Comparison of ENCODE assay signal across 9 mouse cellular contexts in genomic region chr3:138642026-138642425, GRCm38 (mm10).
DNase-seq lines count a peak whose midpoint lies in the region; ATAC-seq and TF ChIP-seq lines count a peak whose summit lies in the region.
"Had no signal": no experiment of that assay in that cellular context is flagged by ENCODE, and none has a peak within 500 bp of the region (broad histone marks: within the 10 kb centered on the region; RNA-seq: fewer than 3 reads in every experiment).

No protein-coding gene starts in this region.

- H3K9me3 ChIP-seq in kidney, embryonic 14.5 days (ENCODE audit: control insufficient read depth, low read length): no peaks in the 10 kb centered on the region
- H3K9me3 ChIP-seq in kidney, postnatal 0 days (replicated peaks; ENCODE audit: low read length): no peaks in the 10 kb centered on the region
- H3K9me3 ChIP-seq: liver, embryonic 13.5 days had no signal

- no peak for ATAC-seq in kidney, embryonic 14.5 days (ENCODE audit: low FRiP score, low TSS enrichment)
- ATAC-seq in activated CD4-positive, CD25-positive, alpha-beta regulatory T cell, adult 4 months: peak; percentile 43
- ATAC-seq in kidney, postnatal 0 days (replicated peaks; ENCODE audit: low FRiP score, low read depth): no peak

- H3K4me3 ChIP-seq in kidney, embryonic 14.5 days (ENCODE audit: low read length): no peak overlapping the region
- no peak overlapping the region for H3K4me3 ChIP-seq in kidney, postnatal 0 days (replicated peaks; ENCODE audit: low read depth, low read length)
- H3K4me3 ChIP-seq: liver, embryonic 13.5 days had no signal

- H3K36me3 ChIP-seq in kidney, embryonic 14.5 days (ENCODE audit: control insufficient read depth, insufficient read depth, low read length): no peaks in the 10 kb centered on the region
- H3K36me3 ChIP-seq in kidney, postnatal 0 days (ENCODE audit: insufficient read depth, low read length): no peaks in the 10 kb centered on the region
- H3K36me3 ChIP-seq: liver, embryonic 13.5 days had no signal

- DNase-seq in kidney, adult 11 months: peak; percentile 9
- peak; percentile 7 to 40 for DNase-seq in CD8-positive naive resting alpha-beta T cell, adult 2 months (ENCODE audit: low read depth in 2 of 2, low spot score in 2 of 2)
- no peak for DNase-seq in kidney, postnatal 0 days (ENCODE audit: low spot score)
- DNase-seq in testis, postnatal 10 days (ENCODE audit: low spot score): peak; percentile 63
- no peak for DNase-seq in gastrocnemius, postnatal 14 days
- DNase-seq in layer of hippocampus, adult 8-10 months (ENCODE audit: low spot score in 2 of 2): no peak
- DNase-seq: liver, embryonic 13.5 days had no signal

- TF ChIP-seq CTCF in kidney, postnatal 0 days (IDR thresholded peaks at IDR 0.05; ENCODE audit: low read depth): peak; percentile 71

- peaks cover 16% of the 10 kb centered on the region for H3K4me1 ChIP-seq in kidney, embryonic 14.5 days (ENCODE audit: control insufficient read depth, insufficient read depth, low read length)
- H3K4me1 ChIP-seq in kidney, postnatal 0 days (replicated peaks; ENCODE audit: insufficient read depth, low read length): peaks cover 8% of the 10 kb centered on the region; the same call in 1 of the 2 replicates

- intact Hi-C loops in gastrocnemius, postnatal 14 days (cut with DNase I; ENCODE audit: low total_unique reads): loop anchor here (10.0 kb wide), 1 partner anchor 553 kb away; no protein-coding TSS in a partner anchor

- H3K9ac ChIP-seq in kidney, embryonic 14.5 days (ENCODE audit: low read depth, low read length): no peak overlapping the region
- H3K9ac ChIP-seq in kidney, postnatal 0 days (ENCODE audit: low read depth, low read length): no peak overlapping the region
- H3K9ac ChIP-seq: liver, embryonic 13.5 days had no signal

- H3K27me3 ChIP-seq in kidney, embryonic 14.5 days (ENCODE audit: control insufficient read depth, insufficient read depth, low read length): no peaks in the 10 kb centered on the region
- no peaks in the 10 kb centered on the region for H3K27me3 ChIP-seq in kidney, postnatal 0 days (ENCODE audit: insufficient read depth, low read length)
- H3K27me3 ChIP-seq: liver, embryonic 13.5 days had no signal

- WGBS in kidney, embryonic 14.5 days: 97% methylated on average over 1 of the region's 1 CpGs
- WGBS in kidney, postnatal 0 days: 100% methylated on average over 1 of the region's 1 CpGs

- no peak overlapping the region for H3K27ac ChIP-seq in kidney, embryonic 14.5 days (ENCODE audit: low read depth, low read length)
- H3K27ac ChIP-seq in kidney, postnatal 0 days: no peak overlapping the region
- H3K27ac ChIP-seq: liver, embryonic 13.5 days had no signal

- H3K4me2 ChIP-seq in kidney, embryonic 14.5 days (replicated peaks; ENCODE audit: low read depth, low read length): no peak overlapping the region
- H3K4me2 ChIP-seq in kidney, postnatal 0 days (ENCODE audit: low read length): no peak overlapping the region
- H3K4me2 ChIP-seq: liver, embryonic 13.5 days had no signal

Comparison
In these comparisons a context has a peak if more than half of its experiments do, and no peak if none do; other contexts are left out.
1. DNase-seq: peak in kidney, adult 11 months (single experiment), CD8-positive naive resting alpha-beta T cell, adult 2 months (2 of 2) and testis, postnatal 10 days (single experiment); none in kidney, postnatal 0 days (single experiment), gastrocnemius, postnatal 14 days (single experiment) and layer of hippocampus, adult 8-10 months (0 of 2).